In genomic region chr1:120244646-120245045, GRCm38 (mm10) we compare ENCODE assay signal across 19 mouse cellular contexts. TPM values are rescaled to one million over a fixed set of nuclear protein-coding genes. Genes with fewer than 3 reads are reported as not detected.
DNase-seq lines count a peak whose midpoint lies in the region; ATAC-seq and TF ChIP-seq lines count a peak whose summit lies in the region.
"Had no signal": no experiment of that assay in that cellular context is flagged by ENCODE, and none has a peak within 500 bp of the region (broad histone marks: within the 10 kb centered on the region; RNA-seq: fewer than 3 reads in every experiment).

No protein-coding gene starts in this region.

- peaks cover 6% of the 10 kb centered on the region; the same call in 1 of the 2 replicates for H3K36me3 ChIP-seq in heart, embryonic 10.5 days
- H3K36me3 ChIP-seq in heart, adult 2 months (ENCODE audit: control insufficient read depth, insufficient read depth, low read length): no peaks in the 10 kb centered on the region
- H3K36me3 ChIP-seq in heart, embryonic 14.5 days (ENCODE audit: control insufficient read depth, insufficient read depth, low read length): peaks cover 11% of the 10 kb centered on the region; the same call in 1 of the 2 replicates
- no peaks in the 10 kb centered on the region for H3K36me3 ChIP-seq in limb, embryonic 13.5 days
- no peaks in the 10 kb centered on the region for H3K36me3 ChIP-seq in limb, embryonic 10.5 days
- H3K36me3 ChIP-seq: embryonic facial prominence, embryonic 13.5 days; forebrain, embryonic 12.5 days; hindbrain, embryonic 10.5 days; intestine, embryonic 15.5 days had no signal

- no peak for TF ChIP-seq EP300 in heart, adult 2 months (IDR thresholded peaks at IDR 0.05; ENCODE audit: insufficient read depth, low read depth, low read length)

- TF ChIP-seq POLR2A in heart, adult 2 months (IDR thresholded peaks at IDR 0.05; ENCODE audit: insufficient read depth, low read depth, low read length): no peak

- H3K9ac ChIP-seq in heart, adult 2 months (ENCODE audit: low read depth, low read length): no peak overlapping the region
- no peak overlapping the region for H3K9ac ChIP-seq in heart, embryonic 14.5 days (ENCODE audit: low read length)
- no peak overlapping the region for H3K9ac ChIP-seq in limb, embryonic 13.5 days
- H3K9ac ChIP-seq: embryonic facial prominence, embryonic 13.5 days; forebrain, embryonic 12.5 days; hindbrain, embryonic 14.5 days; intestine, embryonic 15.5 days had no signal

- peak overlapping the region; percentile 80 for H3K27ac ChIP-seq in heart, embryonic 10.5 days
- no peak overlapping the region for H3K27ac ChIP-seq in heart, adult 2 months
- H3K27ac ChIP-seq in heart, embryonic 14.5 days (replicated peaks in 1 of 2; ENCODE audit: control insufficient read depth in 1 of 2, insufficient read depth in 1 of 2, low read depth in 2 of 2, low read length in 2 of 2): peak overlapping the region; percentile 74 to 90; a peak in 3 of 4 replicates
- H3K27ac ChIP-seq in limb, embryonic 13.5 days: no peak overlapping the region
- H3K27ac ChIP-seq in limb, embryonic 10.5 days: no peak overlapping the region
- H3K27ac ChIP-seq: embryonic facial prominence, embryonic 13.5 days; forebrain, embryonic 12.5 days; hindbrain, embryonic 10.5 days; hindbrain, embryonic 14.5 days; intestine, embryonic 15.5 days had no signal

- H3K4me2 ChIP-seq in heart, embryonic 14.5 days (ENCODE audit: low read length): 0 out of 2 replicates have a peak overlapping the region, but pooled peaks have one; percentile 6
- H3K4me2 ChIP-seq in limb, embryonic 13.5 days (replicated peaks): no peak overlapping the region
- H3K4me2 ChIP-seq: embryonic facial prominence, embryonic 13.5 days; forebrain, embryonic 12.5 days; hindbrain, embryonic 14.5 days; intestine, embryonic 15.5 days had no signal

- no peak overlapping the region for H3K4me3 ChIP-seq in heart, embryonic 10.5 days
- H3K4me3 ChIP-seq in heart, adult 2 months: no peak overlapping the region
- no peak overlapping the region for H3K4me3 ChIP-seq in heart, embryonic 14.5 days (ENCODE audit: control insufficient read depth in 1 of 2, insufficient read depth in 1 of 2, low read depth in 1 of 2, low read length in 2 of 2)
- H3K4me3 ChIP-seq in limb, embryonic 13.5 days: no peak overlapping the region
- H3K4me3 ChIP-seq in limb, embryonic 10.5 days: no peak overlapping the region
- H3K4me3 ChIP-seq: embryonic facial prominence, embryonic 13.5 days; forebrain, embryonic 12.5 days; hindbrain, embryonic 10.5 days; intestine, embryonic 15.5 days had no signal

- DNase-seq in heart, embryonic 10.5 days (ENCODE audit: low spot score): no peak
- no peak for DNase-seq in heart, adult 2 months
- no peak for DNase-seq in heart, postnatal 25 days (ENCODE audit: low spot score)
- DNase-seq in limb, embryonic 10.5 days (ENCODE audit: low spot score): no peak
- no peak for DNase-seq in lung, postnatal 10 days
- DNase-seq: adrenal gland, adult 2 months; adrenal gland, postnatal 25 days; cerebellum, adult 18-20 months; cerebellum, adult 9-11 months; cerebellum, postnatal 36 days; gastrocnemius, postnatal 14 days; kidney, adult 18-20 months had no signal

- no peak for TF ChIP-seq CTCF in heart, adult 2 months (IDR thresholded peaks at IDR 0.05)

- no peaks in the 10 kb centered on the region for H3K79me2 ChIP-seq in heart, adult 2 months (replicated peaks; ENCODE audit: control insufficient read depth, insufficient read depth, low read length)

- H3K4me1 ChIP-seq in heart, embryonic 10.5 days: peaks cover 34% of the 10 kb centered on the region
- peaks cover 11% of the 10 kb centered on the region for H3K4me1 ChIP-seq in heart, adult 2 months (ENCODE audit: control insufficient read depth, insufficient read depth, low read length)
- H3K4me1 ChIP-seq in heart, embryonic 14.5 days (ENCODE audit: control insufficient read depth in 2 of 2, insufficient read depth in 2 of 2, low read length in 2 of 2): peaks cover 20 to 33% of the 10 kb centered on the region in 2 experiments
- H3K4me1 ChIP-seq in limb, embryonic 13.5 days: 0 out of 2 replicates have a peak, but pooled peaks cover 7% of the 10 kb centered on the region
- H3K4me1 ChIP-seq in limb, embryonic 10.5 days: no peaks in the 10 kb centered on the region
- H3K4me1 ChIP-seq: intestine, embryonic 15.5 days had no signal

- H3K27me3 ChIP-seq in heart, embryonic 10.5 days (ENCODE audit: insufficient read depth, poor library complexity, severe bottlenecking): no peaks in the 10 kb centered on the region
- H3K27me3 ChIP-seq in heart, adult 2 months (ENCODE audit: control insufficient read depth, insufficient read depth, low read length): no peaks in the 10 kb centered on the region
- no peaks in the 10 kb centered on the region for H3K27me3 ChIP-seq in heart, embryonic 14.5 days (ENCODE audit: control insufficient read depth, insufficient read depth, low read length)
- no peaks in the 10 kb centered on the region for H3K27me3 ChIP-seq in limb, embryonic 13.5 days
- H3K27me3 ChIP-seq in limb, embryonic 10.5 days (ENCODE audit: low read depth, poor library complexity, severe bottlenecking): no peaks in the 10 kb centered on the region
- H3K27me3 ChIP-seq: embryonic facial prominence, embryonic 13.5 days; forebrain, embryonic 12.5 days; intestine, embryonic 15.5 days had no signal

- ATAC-seq in heart, embryonic 14.5 days (ENCODE audit: insufficient number of reproducible peaks, insufficient read depth, low FRiP score, low read depth): no peak
- ATAC-seq in limb, embryonic 13.5 days (ENCODE audit: low FRiP score, low read depth): peak; percentile 38; the same call in 1 of the 2 replicates
- ATAC-seq: intestine, embryonic 15.5 days had no signal

- no peaks in the 10 kb centered on the region for H3K9me3 ChIP-seq in heart, embryonic 10.5 days
- no peaks in the 10 kb centered on the region for H3K9me3 ChIP-seq in heart, embryonic 14.5 days (ENCODE audit: control insufficient read depth, low read length)
- H3K9me3 ChIP-seq in limb, embryonic 13.5 days: no peaks in the 10 kb centered on the region
- H3K9me3 ChIP-seq in limb, embryonic 10.5 days (replicated peaks): no peaks in the 10 kb centered on the region
- H3K9me3 ChIP-seq: embryonic facial prominence, embryonic 13.5 days; forebrain, embryonic 12.5 days; hindbrain, embryonic 10.5 days; intestine, embryonic 15.5 days had no signal

- intact Hi-C loops in heart, adult 2 months (cut with DNase I): no loop called here
- intact Hi-C loops in heart, postnatal 25 days (cut with DNase I): no loop called here

- WGBS in heart, embryonic 10.5 days: 67% methylated on average over 11 of the region's 11 CpGs
- WGBS in heart, adult 2 months: 68% methylated on average over 11 of the region's 11 CpGs
- 45% methylated on average over 11 of the region's 11 CpGs for WGBS in heart, embryonic 14.5 days
- WGBS in limb, embryonic 13.5 days: 85% methylated on average over 11 of the region's 11 CpGs
- 94% methylated on average over 11 of the region's 11 CpGs for WGBS in limb, embryonic 10.5 days

RNA-seq across cellular contexts. Expression of gene Steap3, which starts 27.9 kb away (rescaled TPM):
- polyA plus RNA-seq in heart, embryonic 10.5 days (2016; fragmentation: Nextera tagmentation; extraction: Ambion mirVana): 14.6 and 15.7 TPM in 2 replicates
- total RNA-seq in heart, adult 2 months (2021): 10 to 100 TPM; 25.2 to 27.9 TPM
- 54.9 and 70.5 TPM in 2 replicates for polyA plus RNA-seq in heart, adult 2 months (2012; rRNA removed)
- polyA plus RNA-seq in heart, embryonic 14.5 days (2014; fragmentation: Nextera tagmentation; extraction: Ambion mirVana): 19.3 and 20.1 TPM in 2 replicates
- 10 to 100 TPM; 26.8 to 35.9 TPM for total RNA-seq in heart, postnatal 25 days (2021)
- 5.1 and 5.6 TPM in 2 replicates for polyA plus RNA-seq in limb, embryonic 13.5 days (2015; fragmentation: Nextera tagmentation; extraction: Ambion mirVana)
- 4.5 TPM in 2 replicates for polyA plus RNA-seq in limb, embryonic 10.5 days (2016; fragmentation: Nextera tagmentation; extraction: Ambion mirVana)

Comparison
In these comparisons a context has a peak if more than half of its experiments do, and no peak if none do; other contexts are left out.
1. H3K27ac ChIP-seq: peak in heart, embryonic 10.5 days (single experiment) and heart, embryonic 14.5 days (2 of 2); none in heart, adult 2 months (single experiment), limb, embryonic 13.5 days (single experiment) and limb, embryonic 10.5 days (single experiment).